Mouse (Mus musculus) urinary bladder, adult 2 months (tissue): ENCODE measurements at regions not wholly inside any gene's neighbourhood (a gene's known extent, or its start where the extent isn't known, plus 50 kb on each side); places are given as distances from the start of the nearest gene placed in this dataset.

ENCODE experiments used
- DNase-seq: peaks from one replicate; pipeline ENCODE4 v3.0.0; 2022; ENCODE audit warnings: low spot score

- DNase-seq = no peak
Observed at GRCm38 (mm10) chr14:21932771-21933170, 56.6 kb downstream of the Zfp503 start.

GRCm38 (mm10) chr14:21931944-21932343, 57.5 kb downstream of the Zfp503 start:
- no peak for DNase-seq

- no peak for DNase-seq
Observed at GRCm38 (mm10) chr14:21929048-21929447, 60.4 kb downstream of the Zfp503 start.

GRCm38 (mm10) chr14:21916671-21917070, 67.9 kb upstream of the Comtd1 start:
- DNase-seq = no peak

GRCm38 (mm10) chr14:21904498-21905395, 56.0 kb upstream of the Comtd1 start:
- no peak for DNase-seq

GRCm38 (mm10) chr14:21903562-21904497, 55.1 kb upstream of the Comtd1 start:
- DNase-seq = peak; percentile 38

GRCm38 (mm10) chr14:21902856-21903255, 54.1 kb upstream of the Comtd1 start:
- DNase-seq = no peak

GRCm38 (mm10) chr14:21902456-21902855, 53.7 kb upstream of the Comtd1 start:
- no peak for DNase-seq

- no peak for DNase-seq
Observed at GRCm38 (mm10) chr14:21900951-21901350, 52.2 kb upstream of the Comtd1 start.

GRCm38 (mm10) chr14:21900516-21900915, 51.7 kb upstream of the Comtd1 start:
- DNase-seq = no peak
